Mouse (Mus musculus) erythroblast, adult 5-6 weeks (primary cell): ENCODE results near the gene Kdm1b. TPM values are rescaled to one million over a fixed set of nuclear protein-coding genes. Genes with fewer than 3 reads are reported as not detected.

ENCODE experiments used
- ATAC-seq: replicated peaks from 2 replicates; pipeline ENCODE4 v1.8.0; 2016; ENCODE audit warnings: moderate number of reproducible peaks, mild to moderate bottlenecking, moderate TSS enrichment, inconsistent platforms; ENCODE audit not compliant: poor library complexity, low FRiP score, severe bottlenecking
- total RNA-seq, 2 experiments: library from RNA; stranded (forward) in 1 of 2; stranded (reverse) in 1 of 2; fragments of 150-400 nt in 1 of 2; fragments of 200-764, 138-1000 nt in 1 of 2; gene quantifications; 2 replicates each; pipeline versions ENCODE4 v1.2.3 to v1.2.4; 2015 to 2017; ENCODE audit warnings: low replicate concordance in 2 of 2

Gene Kdm1b
- total RNA-seq (2015; ENCODE audit: low replicate concordance) (1.2 and 4.2 TPM in 2 replicates), total RNA-seq (2017; ENCODE audit: low replicate concordance) (2.2 and 3.5 TPM in 2 replicates)

- peak; percentile 93 for ATAC-seq
Measured at GRCm38 (mm10) chr13:47043030-47043680, at the start of gene Kdm1b. Gene Kdm1b, plus strand, starts transcription at chr13:47043499.

DNA sequence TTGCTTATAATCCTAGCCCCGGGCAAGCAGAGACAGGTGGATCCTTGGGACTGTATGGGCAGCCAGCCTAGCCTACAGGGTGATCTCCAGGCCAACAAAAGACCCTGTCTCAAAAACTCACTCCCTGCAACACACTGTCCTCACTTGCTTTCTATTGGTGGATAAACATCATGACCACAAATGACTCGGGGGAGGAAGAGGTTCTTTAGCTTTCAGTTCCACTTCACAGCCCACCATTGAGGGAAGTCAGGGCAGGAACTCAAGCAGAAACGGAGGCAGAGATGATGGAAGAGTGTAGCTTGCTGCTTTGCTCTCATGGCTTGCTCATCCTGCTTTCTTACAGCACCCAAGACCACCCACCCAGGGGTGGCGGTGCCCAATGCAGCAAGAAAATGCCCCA lies 45.9 kb upstream of the Kdm1b start:
- no peak for ATAC-seq

DNA sequence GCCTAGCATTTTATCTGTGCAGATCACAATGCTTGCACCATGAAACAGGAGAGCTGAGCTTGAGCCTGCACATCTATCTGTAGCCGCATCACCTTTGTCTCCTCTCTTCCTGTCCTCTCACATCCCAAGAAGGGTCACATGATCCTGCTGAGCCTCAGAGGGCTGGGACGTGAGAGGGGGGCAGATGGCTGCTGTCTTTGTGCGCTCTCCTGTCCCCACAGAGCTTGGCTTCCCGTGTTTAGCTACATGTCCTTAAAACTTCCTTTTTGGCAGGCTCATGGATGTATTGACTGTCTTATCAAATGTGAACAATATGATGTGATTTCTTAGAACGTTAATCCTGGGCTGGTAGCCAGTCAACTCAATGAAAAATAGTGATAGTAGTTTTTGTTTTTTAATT lies 43.8 kb upstream of the Kdm1b start:
- no peak for ATAC-seq

- no peak for ATAC-seq
Measured at GRCm38 (mm10) chr13:47001590-47001989, 41.7 kb upstream of the Kdm1b start.

DNA sequence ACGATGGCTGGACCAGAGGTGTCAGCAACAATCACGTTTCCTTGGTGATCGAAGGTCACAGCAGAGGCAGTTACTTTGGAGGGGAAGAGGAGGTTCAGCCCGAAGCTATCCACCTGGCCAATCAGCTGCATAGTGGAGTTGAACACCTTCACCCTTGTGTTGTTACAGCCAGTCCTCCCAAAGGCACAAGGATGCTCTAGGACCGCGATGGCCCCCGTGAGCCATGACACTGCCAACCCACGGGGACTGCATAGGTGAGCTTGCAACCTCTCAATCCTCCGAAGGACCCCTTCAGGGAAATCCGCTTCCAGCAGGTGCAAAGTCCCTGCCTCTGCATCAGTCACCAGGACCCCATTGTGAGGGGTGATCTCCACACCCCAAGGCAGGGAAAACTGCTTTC lies 29.6 kb upstream of the Kdm1b start:
- ATAC-seq, result no peak

- peak; percentile 69 for ATAC-seq
Measured at GRCm38 (mm10) chr13:47014334-47015194, 28.7 kb upstream of the Kdm1b start, which contains the start of gene Nhlrc1. Gene Nhlrc1, minus strand, starts transcription at chr13:47014850.

DNA sequence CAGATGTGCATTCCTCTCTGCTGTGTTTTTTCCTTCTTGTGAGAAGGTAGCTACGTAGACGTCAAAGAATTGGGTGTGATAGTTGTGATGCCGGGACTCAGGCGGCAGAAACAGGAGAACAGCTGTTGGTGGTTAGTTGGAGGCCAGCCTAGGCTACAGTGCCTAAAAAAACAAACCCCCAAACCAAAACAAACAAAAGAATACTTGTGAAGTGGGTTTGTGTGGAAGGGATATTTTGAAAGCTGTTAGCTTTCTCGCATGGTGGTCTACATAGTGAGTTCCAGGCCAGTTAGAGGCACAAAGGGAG lies 28.2 kb upstream of the Kdm1b start:
- ATAC-seq, result no peak

- ATAC-seq, result no peak
Measured at GRCm38 (mm10) chr13:47017259-47017658, 26.0 kb upstream of the Kdm1b start.

DNA sequence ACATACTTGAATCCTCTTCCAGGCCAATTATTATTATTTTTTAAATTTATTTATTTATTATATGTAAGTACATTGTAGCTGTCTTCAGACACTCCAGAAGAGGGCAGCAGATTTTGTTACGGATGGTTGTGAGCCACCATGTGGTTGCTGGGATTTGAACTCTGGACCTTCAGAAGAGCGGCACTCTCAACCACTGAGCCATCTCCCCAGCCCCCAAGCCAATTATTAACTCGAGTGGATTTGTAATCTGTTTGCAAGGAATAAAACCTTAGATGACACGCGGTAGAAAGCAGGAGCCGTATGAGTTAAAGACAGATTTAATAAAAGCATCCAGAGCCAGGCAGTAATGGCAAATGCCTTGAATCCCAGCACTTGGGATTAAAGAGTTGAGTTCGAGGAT lies 23.5 kb upstream of the Kdm1b start:
- ATAC-seq, result no peak

DNA sequence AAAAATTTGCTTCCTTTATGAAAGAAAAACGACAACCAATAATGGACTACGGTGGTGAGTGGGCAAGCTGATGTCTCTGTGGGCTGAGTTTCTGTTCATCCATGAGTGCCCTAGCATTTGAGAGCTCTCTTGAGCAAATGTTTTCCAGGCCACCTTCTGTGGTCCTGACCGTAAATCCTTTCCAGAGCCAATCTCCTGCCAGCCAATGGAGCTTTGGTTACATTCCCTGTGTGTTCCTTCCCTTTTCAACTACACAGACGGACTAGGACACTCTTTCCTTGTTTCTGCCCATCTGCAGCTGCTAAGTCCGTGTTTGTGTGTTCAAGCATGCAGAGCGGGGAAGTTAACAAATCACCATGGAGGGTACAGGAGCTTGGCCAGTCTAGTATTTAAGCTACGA lies 22.5 kb upstream of the Kdm1b start:
- ATAC-seq, result no peak

GRCm38 (mm10) chr13:47030376-47031107 lies 12.8 kb upstream of the Kdm1b start:
- no peak for ATAC-seq

DNA sequence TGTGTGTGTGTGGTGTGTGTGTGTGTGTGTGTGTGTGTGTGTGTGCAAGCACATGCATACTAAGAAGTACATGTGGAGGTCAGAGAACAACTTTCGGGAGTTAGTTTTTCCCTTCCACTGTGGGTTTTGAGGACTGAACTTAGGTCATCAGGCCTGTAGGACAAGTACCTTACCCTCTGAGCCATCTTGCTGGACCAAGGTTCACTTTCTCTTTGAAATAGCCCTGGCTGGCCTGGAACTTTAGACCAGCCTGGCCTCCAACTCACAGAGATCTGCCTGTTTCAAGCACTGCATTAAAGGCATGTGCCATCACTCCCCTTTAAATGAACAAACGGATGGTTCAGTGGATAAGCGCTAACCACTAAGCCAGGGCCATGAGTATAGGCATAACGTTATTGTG lies 9.7 kb upstream of the Kdm1b start:
- ATAC-seq, result no peak

- no peak for ATAC-seq
Measured at GRCm38 (mm10) chr13:47037946-47038345, 5.4 kb upstream of the Kdm1b start.

DNA sequence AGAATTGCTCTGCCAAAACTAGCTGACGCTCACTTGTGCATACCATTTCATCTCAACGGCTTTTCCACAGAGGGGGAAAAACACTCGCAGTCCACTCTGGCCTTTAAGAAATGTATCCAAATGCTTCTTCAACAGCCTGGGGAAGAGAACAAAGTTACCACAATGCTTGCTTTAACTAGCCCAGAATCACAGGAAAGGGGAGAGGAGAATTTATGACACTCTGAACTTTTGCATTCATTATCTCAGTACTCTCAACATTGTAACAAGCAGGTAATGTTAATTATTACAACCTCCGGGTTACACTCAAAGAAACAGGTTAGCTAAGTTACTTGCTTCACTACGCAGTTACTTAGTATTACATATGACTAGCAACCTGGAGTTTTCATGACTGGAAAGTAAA lies 3.2 kb upstream of the Kdm1b start:
- ATAC-seq, result no peak

DNA sequence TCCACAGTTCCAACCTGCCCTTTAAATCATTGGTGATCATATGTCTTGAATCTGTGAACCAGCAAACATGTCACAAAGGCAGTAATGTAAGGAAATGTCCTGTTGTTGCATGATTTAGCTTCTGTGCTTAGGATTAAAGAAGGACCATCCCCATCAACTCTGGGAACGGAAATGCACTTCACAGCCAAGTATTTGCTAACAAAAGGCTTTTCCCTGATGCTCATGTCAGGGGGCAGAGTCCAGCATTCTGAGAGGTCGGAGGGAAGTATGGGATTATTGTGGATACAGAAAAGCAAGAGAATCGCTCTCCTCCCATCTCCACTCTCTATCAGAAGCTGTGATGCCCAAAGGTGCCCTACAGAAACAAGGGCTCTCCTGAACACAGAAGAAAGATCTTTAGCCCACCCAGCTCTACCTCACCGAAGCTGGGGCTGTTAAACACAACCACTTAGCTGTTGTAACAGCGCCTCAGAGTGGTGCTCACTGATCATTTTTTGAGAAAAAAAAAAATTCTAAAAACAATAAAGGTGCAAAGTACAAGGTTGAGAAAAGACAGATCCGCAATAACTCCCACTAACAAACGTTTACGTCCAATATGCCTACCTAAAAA lies 1.2 kb upstream of the Kdm1b start:
- ATAC-seq, result no peak

DNA sequence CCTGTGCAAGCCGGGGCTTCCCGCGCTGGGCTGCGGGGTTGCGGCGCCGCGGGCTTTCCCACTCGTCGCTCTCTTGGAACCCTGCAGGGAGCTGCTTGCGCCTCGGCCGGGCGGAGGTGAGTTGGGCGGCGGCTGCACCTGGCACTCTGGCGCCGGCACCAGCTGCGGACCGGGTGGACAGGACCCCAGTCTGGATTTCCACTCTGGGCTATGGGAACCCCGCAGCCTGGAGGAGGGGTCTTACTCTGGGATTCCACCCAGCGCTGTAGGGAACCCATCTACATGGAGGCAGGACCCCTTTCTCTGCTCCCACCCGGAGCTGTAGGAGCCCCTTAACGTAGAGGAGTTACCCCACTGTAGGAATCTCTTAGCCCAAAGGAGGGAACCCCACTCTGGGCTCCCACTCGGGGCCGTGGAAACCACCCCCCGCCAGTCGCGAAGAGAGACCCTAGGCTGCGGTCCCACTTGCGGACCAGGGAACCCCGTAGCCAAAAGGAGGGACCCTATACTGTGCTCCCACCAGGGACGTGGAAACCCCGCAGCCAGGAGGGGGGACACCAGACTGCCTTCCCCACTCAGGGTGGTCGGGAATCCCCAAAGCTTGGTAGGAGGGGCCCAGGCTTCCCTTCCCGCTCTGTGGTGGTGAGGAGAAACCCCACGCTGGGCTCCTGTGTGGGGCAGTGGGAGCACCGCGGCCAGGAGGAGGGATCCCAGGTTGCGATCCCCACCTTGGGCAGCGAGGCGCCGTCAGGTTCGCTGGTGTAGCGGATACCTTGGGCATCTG lies 726 bp downstream of the Kdm1b start:
- ATAC-seq, result no peak

DNA sequence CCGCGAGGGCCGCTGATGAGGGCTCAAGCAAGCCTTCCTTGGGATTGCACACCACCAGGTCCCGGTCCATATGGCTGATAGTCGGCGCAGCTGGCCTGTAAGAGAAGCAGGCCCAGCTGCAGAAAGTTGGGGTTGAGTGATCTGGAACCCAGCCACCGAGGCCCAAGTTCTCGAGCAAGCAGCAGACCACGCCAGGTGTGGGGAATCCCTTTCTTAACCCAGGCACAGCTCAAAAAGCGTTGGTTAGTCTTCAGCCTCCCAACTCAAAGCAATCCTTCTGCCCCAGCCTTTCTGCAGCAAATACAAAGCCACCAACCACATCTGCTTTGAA lies 1.3 kb downstream of the Kdm1b start, which contains the start of gene Tpmt:
TSS of gene Tpmt (minus strand) at position 121 of the 331 bp plus-strand sequence.
- no peak for ATAC-seq

GRCm38 (mm10) chr13:47047996-47048395 lies 4.7 kb downstream of the Kdm1b start:
- no peak for ATAC-seq

DNA sequence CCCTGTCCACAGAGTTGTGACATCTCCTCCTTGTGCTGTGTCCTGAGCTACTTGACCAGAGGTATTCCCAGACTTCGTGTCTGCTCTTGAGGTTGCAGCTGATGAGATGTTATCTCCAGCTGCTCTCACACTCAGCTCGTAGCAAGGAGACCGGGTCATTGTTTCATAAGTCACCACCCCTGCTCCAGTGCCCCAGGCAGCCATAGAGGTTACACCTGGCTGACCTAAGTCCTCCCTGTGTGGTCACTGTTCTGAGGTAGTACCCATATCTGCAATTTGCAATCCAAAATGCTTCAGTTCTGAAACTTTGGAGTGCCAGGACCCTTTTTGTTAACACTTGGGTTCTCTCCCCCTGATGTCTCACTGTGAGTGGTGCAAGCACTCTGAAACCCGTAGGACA lies 6.7 kb downstream of the Kdm1b start:
- ATAC-seq, result no peak

DNA sequence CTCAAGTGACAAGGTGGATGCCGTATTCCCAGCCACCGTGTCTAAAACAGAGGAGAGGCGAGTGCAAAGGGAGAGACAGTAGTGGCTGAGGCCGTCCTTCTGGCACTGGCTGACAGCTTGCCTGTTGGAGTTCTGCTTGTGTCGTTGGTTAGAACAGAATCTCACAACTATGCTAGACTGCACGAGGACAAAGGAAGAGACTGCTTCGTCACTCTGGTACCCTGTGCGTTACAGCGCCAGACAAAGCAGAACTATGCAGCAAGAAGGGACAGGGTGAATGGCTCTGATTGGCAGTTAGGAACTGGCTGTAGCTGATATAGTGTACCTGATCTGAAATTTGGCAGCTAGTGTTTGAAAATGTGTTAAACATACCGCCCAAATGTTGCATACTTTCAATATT lies 10.7 kb downstream of the Kdm1b start:
- no peak for ATAC-seq
